Mouse (Mus musculus): ENCODE data around the gene Gm45618. TPM values are rescaled to one million over a fixed set of nuclear protein-coding genes. Genes with fewer than 3 reads are reported as not detected.
"Not testable (repeated sequence)": the region's sequence is repeated elsewhere in the genome, so short reads cannot be mapped to it uniquely, and the experiment has no call there.

Gene Gm45618
- not detected in 2 replicates for polyA plus RNA-seq (2016; fragmentation: Nextera tagmentation; extraction: Ambion mirVana)

GRCm38 (mm10) chr7:142120629-142121028, at the start of gene Gm45618:
Gene Gm45618, minus strand, starts transcription at chr7:142120729.
- not testable (repeated sequence) for H3K27ac ChIP-seq; H3K27me3 ChIP-seq; H3K9ac ChIP-seq; H3K9me3 ChIP-seq; H3K36me3 ChIP-seq (replicated peaks); ATAC-seq (ENCODE audit: low FRiP score); H3K4me2 ChIP-seq; H3K4me3 ChIP-seq (replicated peaks); H3K4me1 ChIP-seq
- 68% methylated on average over 1 of the region's 1 CpGs for WGBS

- no peaks in the 10 kb centered on the region for H3K27me3 ChIP-seq
- H3K9me3 ChIP-seq: no peaks in the 10 kb centered on the region
- no peak overlapping the region for H3K27ac ChIP-seq
- no peak overlapping the region for H3K9ac ChIP-seq
- WGBS: 52% methylated on average over 3 of the region's 3 CpGs
- no peak overlapping the region for H3K4me2 ChIP-seq
- no peaks in the 10 kb centered on the region for H3K36me3 ChIP-seq (replicated peaks)
- no peak overlapping the region for H3K4me3 ChIP-seq (replicated peaks)
- ATAC-seq (ENCODE audit: low FRiP score): no peak
- H3K4me1 ChIP-seq: no peaks in the 10 kb centered on the region
Observed at GRCm38 (mm10) chr7:142169836-142170235, 49.3 kb upstream of the Gm45618 start.

- H3K4me1 ChIP-seq; H3K27me3 ChIP-seq; H3K36me3 ChIP-seq (replicated peaks); ATAC-seq (ENCODE audit: low FRiP score); H3K4me3 ChIP-seq (replicated peaks); H3K9me3 ChIP-seq; H3K4me2 ChIP-seq; H3K9ac ChIP-seq; H3K27ac ChIP-seq: not testable (repeated sequence)
Observed at GRCm38 (mm10) chr7:142165639-142166038, 45.1 kb upstream of the Gm45618 start, which contains the start of gene Gm4553. Gene Gm4553, minus strand, starts transcription at chr7:142165739.

- WGBS: 88% methylated on average over 3 of the region's 3 CpGs
- ATAC-seq (ENCODE audit: low FRiP score): no peak
- H3K27me3 ChIP-seq: no peaks in the 10 kb centered on the region
Observed at GRCm38 (mm10) chr7:142159366-142159765, 38.8 kb upstream of the Gm45618 start.

GRCm38 (mm10) chr7:142157013-142157412, 36.5 kb upstream of the Gm45618 start, which contains the start of gene Gm29735:
Gene Gm29735, minus strand, starts transcription at chr7:142157113.
- not testable (repeated sequence) for H3K4me2 ChIP-seq, H3K4me1 ChIP-seq
- WGBS: 52% methylated on average over 2 of the region's 2 CpGs

More at GRCm38 (mm10) chr7:142159366-142159765, 38.8 kb upstream of the Gm45618 start:
- Histone ChIP-seq H3K9ac (no peak overlapping the region), H3K9me3 (no peaks in the 10 kb centered on the region), H3K4me2 (no peak overlapping the region), H3K4me3 (replicated peaks) (no peak overlapping the region), H3K27ac (no peak overlapping the region), H3K4me1 (no peaks in the 10 kb centered on the region), H3K36me3 (replicated peaks) (no peaks in the 10 kb centered on the region)

GRCm38 (mm10) chr7:142155308-142155707, 34.8 kb upstream of the Gm45618 start:
- Histone ChIP-seq H3K27ac (no peak overlapping the region), H3K4me3 (replicated peaks) (no peak overlapping the region), H3K4me1 (no peaks in the 10 kb centered on the region), H3K27me3 (no peaks in the 10 kb centered on the region), H3K9me3 (no peaks in the 10 kb centered on the region), H3K4me2 (no peak overlapping the region), H3K36me3 (replicated peaks) (no peaks in the 10 kb centered on the region), H3K9ac (no peak overlapping the region)
- ATAC-seq (ENCODE audit: low FRiP score): no peak
- 62% methylated on average over 1 of the region's 1 CpGs for WGBS

More at GRCm38 (mm10) chr7:142157013-142157412, 36.5 kb upstream of the Gm45618 start, which contains the start of gene Gm29735:
- H3K9ac ChIP-seq; H3K36me3 ChIP-seq (replicated peaks); H3K9me3 ChIP-seq; H3K27ac ChIP-seq; H3K4me3 ChIP-seq (replicated peaks); ATAC-seq (ENCODE audit: low FRiP score); H3K27me3 ChIP-seq: not testable (repeated sequence)

GRCm38 (mm10) chr7:142152191-142152590, 31.7 kb upstream of the Gm45618 start:
- Histone ChIP-seq H3K36me3 (replicated peaks) (no peaks in the 10 kb centered on the region), H3K4me1 (no peaks in the 10 kb centered on the region), H3K27ac (no peak overlapping the region), H3K4me3 (replicated peaks) (no peak overlapping the region), H3K9ac (no peak overlapping the region), H3K27me3 (no peaks in the 10 kb centered on the region), H3K4me2 (no peak overlapping the region), H3K9me3 (no peaks in the 10 kb centered on the region)
- ATAC-seq (ENCODE audit: low FRiP score): no peak
- WGBS: 85% methylated on average over 4 of the region's 4 CpGs

GRCm38 (mm10) chr7:142148633-142149032, 28.1 kb upstream of the Gm45618 start:
- Histone ChIP-seq H3K4me3 (replicated peaks) (no peak overlapping the region), H3K4me2 (no peak overlapping the region), H3K36me3 (replicated peaks) (no peaks in the 10 kb centered on the region), H3K27me3 (no peaks in the 10 kb centered on the region), H3K27ac (no peak overlapping the region), H3K4me1 (no peaks in the 10 kb centered on the region), H3K9me3 (no peaks in the 10 kb centered on the region), H3K9ac (no peak overlapping the region)
- ATAC-seq (ENCODE audit: low FRiP score): no peak

GRCm38 (mm10) chr7:142146033-142146432, 25.5 kb upstream of the Gm45618 start:
- Histone ChIP-seq H3K9me3 (no peaks in the 10 kb centered on the region), H3K27ac (no peak overlapping the region), H3K36me3 (replicated peaks) (no peaks in the 10 kb centered on the region), H3K27me3 (peaks cover 4% of the 10 kb centered on the region; the same call in 1 of the 2 replicates), H3K4me3 (replicated peaks) (no peak overlapping the region), H3K4me1 (no peaks in the 10 kb centered on the region), H3K4me2 (no peak overlapping the region), H3K9ac (no peak overlapping the region)
- WGBS: 4% methylated on average over 1 of the region's 1 CpGs
- no peak for ATAC-seq (ENCODE audit: low FRiP score)

GRCm38 (mm10) chr7:142145413-142145940, 24.9 kb upstream of the Gm45618 start:
- no peaks in the 10 kb centered on the region for H3K9me3 ChIP-seq
- WGBS: 35% methylated on average over 4 of the region's 4 CpGs

GRCm38 (mm10) chr7:142144507-142144906, 24.0 kb upstream of the Gm45618 start, which contains the start of gene Gm45337:
Gene Gm45337, minus strand, starts transcription at chr7:142144607.
- Histone ChIP-seq H3K27ac (no peak within 1 kb of the TSS), H3K4me2 (no peak within 1 kb of the TSS), H3K4me1 (no peaks in the 10 kb centered on the region), H3K36me3 (replicated peaks) (no peaks in the 10 kb centered on the region), H3K4me3 (replicated peaks) (no peak within 1 kb of the TSS), H3K27me3 (peaks cover 4% of the 10 kb centered on the region; the same call in 1 of the 2 replicates), H3K9me3 (no peaks in the 10 kb centered on the region), H3K9ac (no peak within 1 kb of the TSS)
- no peak for ATAC-seq (ENCODE audit: low FRiP score)
- WGBS: 84% methylated on average over 1 of the region's 1 CpGs

More at GRCm38 (mm10) chr7:142145413-142145940, 24.9 kb upstream of the Gm45618 start:
- no peak overlapping the region for H3K27ac ChIP-seq
- no peaks in the 10 kb centered on the region for H3K4me1 ChIP-seq
- H3K4me2 ChIP-seq: no peak overlapping the region
- peaks cover 4% of the 10 kb centered on the region; the same call in 1 of the 2 replicates for H3K27me3 ChIP-seq
- no peak for ATAC-seq (ENCODE audit: low FRiP score)
- H3K36me3 ChIP-seq (replicated peaks): no peaks in the 10 kb centered on the region
- H3K9ac ChIP-seq: no peak overlapping the region
- H3K4me3 ChIP-seq (replicated peaks): no peak overlapping the region

GRCm38 (mm10) chr7:142143506-142144010, 23.0 kb upstream of the Gm45618 start:
- H3K9ac ChIP-seq; H3K4me1 ChIP-seq; H3K27me3 ChIP-seq; H3K9me3 ChIP-seq; H3K36me3 ChIP-seq (replicated peaks); H3K4me3 ChIP-seq (replicated peaks); H3K4me2 ChIP-seq; ATAC-seq (ENCODE audit: low FRiP score); H3K27ac ChIP-seq: not testable (repeated sequence)
- 57% methylated on average over 1 of the region's 1 CpGs for WGBS

GRCm38 (mm10) chr7:142140696-142141095, 20.2 kb upstream of the Gm45618 start:
- Histone ChIP-seq H3K27ac (no peak overlapping the region), H3K4me3 (replicated peaks) (no peak overlapping the region), H3K4me1 (no peaks in the 10 kb centered on the region), H3K36me3 (replicated peaks) (no peaks in the 10 kb centered on the region), H3K9ac (no peak overlapping the region), H3K27me3 (peaks cover 4% of the 10 kb centered on the region; the same call in 1 of the 2 replicates), H3K4me2 (no peak overlapping the region), H3K9me3 (no peaks in the 10 kb centered on the region)
- WGBS: 48% methylated on average over 1 of the region's 1 CpGs
- no peak for ATAC-seq (ENCODE audit: low FRiP score)

Measured in forebrain, embryonic 12.5 days (tissue).